Mouse (Mus musculus) adrenal gland, postnatal 25 days (tissue): ENCODE results near the gene Mgat3. TPM values are rescaled to one million over a fixed set of nuclear protein-coding genes. Genes with fewer than 3 reads are reported as not detected.

Experiments used
- DNase-seq: peaks from one replicate; pipeline ENCODE4 v3.0.0; 2021; ENCODE audit warnings: mixed read lengths
- long read RNA-seq: library from polyadenylated mRNA; stranded (forward); transcript quantifications from one replicate; pipeline ENCODE4 v2.0.0, GENCODE M21; 2021
- total RNA-seq: library from RNA; stranded (reverse); gene quantifications from 2 replicates; pipeline ENCODE4 v1.2.3, GENCODE M21; 2021

Gene Mgat3
- 5.9 and 7.4 TPM in 2 replicates for total RNA-seq
- long read RNA-seq, full-length matches to known transcripts = 2 of 4 reads
- long read RNA-seq, partial matches to known transcripts = 0 of 4 reads
- long read RNA-seq, other reads (novel, unspliced or antisense) = 2 of 4 reads

DNA sequence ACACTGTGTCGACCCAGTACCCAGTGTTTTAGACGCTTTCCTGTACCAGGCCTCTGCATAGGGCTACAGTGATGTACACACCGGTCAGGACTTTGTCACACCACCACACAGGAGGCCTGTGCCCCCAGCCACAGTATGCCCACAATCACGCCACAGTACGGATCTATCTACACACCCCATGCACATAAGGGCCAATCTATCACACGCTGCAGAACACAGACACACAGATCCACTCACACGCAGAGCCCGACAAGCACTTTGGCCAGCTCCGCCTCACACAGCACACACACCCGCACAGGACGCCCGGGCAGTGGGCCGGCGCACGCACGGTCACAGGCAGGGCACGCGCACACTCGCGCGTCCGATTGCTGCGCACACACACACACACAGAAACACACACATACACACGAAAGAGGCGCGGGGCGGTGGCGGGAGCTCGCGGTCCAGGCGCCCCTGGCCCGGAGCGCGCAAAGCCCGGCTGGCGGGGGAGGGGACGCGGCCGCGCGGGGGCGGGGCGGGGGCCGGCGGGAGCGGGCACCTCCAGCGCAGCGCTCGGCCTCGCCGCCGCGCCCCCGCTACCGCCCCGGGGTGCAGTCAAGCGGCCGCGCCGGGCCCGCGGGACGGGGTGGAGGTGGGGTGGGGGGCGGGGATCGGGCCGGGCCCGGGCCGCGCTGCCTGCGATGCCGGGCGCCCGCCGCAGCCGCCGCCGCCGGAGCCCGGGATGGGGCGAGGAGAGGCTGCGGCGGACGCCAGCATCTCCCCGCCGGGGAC lies at the start of gene Mgat3:
Gene Mgat3, plus strand, starts transcription at position 721 of the 771 bp plus-strand sequence.
- peak; percentile 45 for DNase-seq

DNA sequence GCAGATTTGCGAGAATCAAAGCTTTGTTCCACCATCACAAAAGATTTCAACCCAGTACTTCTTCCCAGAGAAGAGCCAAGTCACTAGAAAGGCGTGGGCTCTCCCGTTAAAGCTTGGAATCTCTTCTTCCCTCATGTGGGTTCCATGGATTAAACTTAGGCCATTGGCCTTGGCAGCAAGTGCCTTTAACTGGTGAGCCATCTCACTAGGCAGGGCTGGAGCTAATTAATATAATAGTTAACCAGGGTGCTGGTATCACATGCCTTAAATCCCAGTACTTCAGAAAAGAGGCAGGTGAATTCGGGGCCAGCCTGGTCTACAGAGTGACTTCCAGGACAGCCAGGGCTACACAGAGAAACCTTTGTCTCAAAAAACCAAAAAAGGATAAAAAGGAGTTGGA lies 48.9 kb upstream of the Mgat3 start:
- DNase-seq = no peak

DNA sequence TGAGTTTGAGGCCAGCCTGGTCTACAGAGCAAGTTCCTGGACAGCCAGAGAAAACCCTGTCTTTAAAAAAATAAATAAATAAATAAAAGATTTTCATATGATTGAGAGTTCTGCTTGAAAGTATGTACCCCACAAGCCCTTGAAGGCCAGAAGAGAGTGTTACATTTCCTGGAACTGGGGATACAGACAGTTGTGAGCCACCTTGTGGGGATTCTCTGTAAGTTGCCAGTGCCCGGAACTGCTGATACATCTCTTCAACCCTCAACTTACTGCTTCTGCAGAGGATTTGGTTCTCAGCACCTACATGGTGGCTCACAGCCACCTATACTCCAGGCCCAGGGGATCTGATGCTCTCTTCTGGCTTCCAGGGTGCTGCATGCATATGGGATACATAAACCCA lies 46.3 kb upstream of the Mgat3 start:
- no peak for DNase-seq

DNA sequence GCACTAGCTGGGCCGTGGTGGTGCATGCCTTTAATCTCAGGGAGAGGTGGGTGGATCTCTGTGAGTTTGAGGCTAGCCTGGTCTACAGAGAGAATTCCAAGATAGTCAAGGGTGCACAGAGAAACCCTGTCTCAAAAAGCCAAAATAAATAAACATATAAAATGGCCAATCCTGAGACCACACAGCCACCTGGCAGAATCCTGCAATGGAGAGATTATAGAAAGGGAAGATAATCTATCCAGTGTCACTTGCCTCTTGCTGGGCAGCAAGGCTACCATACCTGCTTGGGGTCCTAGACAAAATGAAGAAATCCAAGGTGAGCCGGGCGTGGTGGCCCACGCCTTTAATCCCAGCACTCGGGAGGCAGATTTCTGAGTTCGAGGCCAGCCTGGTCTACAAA lies 43.5 kb upstream of the Mgat3 start:
- no peak for DNase-seq

DNA sequence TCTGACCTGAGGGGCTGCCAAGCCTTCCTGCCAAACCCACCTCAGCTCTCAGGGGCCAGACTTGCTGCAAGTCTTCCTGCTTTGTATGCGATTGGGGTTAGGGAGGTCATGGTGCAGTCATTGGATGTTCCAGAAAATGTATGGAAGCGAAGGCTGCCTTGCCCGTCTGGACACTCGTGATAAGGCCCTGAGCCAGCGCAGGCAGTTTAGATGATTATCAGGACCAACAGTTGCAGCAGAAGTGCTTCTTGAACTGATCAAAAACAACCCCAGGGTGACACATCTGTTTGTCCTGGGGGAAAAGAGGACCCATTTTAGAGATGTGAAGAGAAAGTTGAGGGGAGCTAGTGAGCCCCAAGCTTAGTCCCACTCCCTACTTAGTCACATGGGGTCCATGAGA lies 42.8 kb upstream of the Mgat3 start:
- no peak for DNase-seq

DNA sequence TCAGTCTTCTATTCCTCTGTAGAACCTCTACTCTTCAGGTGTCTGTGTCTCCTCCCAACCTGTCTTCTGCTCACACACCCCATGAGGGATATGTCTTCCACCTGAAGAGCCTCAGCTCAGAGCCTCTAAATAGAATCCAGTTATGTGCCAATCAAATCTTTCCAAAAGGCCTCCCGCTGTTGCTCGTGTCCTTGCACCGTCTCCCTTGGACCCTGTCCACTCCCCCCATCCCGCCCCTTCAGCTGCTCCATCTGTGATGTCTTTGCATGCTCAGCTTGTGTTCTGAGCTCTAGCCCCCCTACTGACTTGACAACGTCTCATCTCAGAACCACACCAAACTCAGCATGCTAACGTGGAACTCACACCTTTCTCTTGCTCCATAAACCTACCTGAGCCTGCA lies 42.1 kb upstream of the Mgat3 start:
- no peak for DNase-seq

DNA sequence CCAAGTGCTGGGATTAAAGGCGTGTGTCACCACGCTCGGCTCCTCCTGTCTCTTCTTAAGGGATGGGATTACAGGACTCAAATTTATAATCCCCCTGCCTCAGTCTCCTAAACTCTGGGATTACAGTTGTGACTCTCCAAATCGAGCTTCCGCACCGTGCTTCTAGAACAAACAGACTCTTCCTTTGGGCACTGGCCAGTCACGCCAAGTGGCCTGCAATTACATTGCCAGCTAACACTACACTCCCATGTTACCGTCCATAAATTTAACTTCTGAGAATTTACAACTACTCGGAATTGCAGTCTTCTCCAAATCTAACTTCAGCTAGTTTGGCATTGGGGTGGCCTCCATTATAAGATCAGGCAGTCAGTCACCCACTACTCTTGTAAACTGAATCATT lies 41.1 kb upstream of the Mgat3 start:
- DNase-seq = no peak

DNA sequence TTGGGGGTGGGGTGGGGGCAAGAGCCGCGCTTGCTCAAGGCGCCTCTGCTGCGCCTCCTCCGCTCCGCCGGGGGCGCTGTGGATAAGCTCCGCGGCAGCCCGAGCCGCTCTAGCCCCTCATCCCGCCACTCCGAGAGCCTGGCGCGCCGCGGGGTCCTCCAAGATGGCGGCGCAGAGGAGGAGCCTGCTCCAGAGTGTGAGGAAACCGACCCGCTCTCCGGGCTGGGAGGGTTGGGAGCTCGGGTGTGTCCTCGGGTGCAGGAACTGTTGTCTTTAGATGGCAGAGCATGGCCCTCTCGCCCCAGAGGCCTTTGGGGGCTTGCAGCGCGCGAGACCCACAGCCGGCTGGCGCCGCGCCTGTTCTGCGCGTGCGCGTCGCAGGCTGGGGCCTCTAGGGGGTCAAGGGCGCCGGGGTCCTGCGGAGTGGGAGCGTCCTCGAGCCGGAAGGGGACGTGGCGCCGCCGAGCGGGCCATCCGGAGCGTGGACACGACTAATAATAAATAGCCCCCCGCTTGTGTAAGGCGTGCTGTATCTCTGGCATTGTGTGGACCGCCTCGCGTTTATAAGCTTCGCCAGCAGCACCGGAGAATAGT lies 40.4 kb upstream of the Mgat3 start, which contains the start of gene Tab1:
Gene Tab1, plus strand, starts transcription at position 135 of the 594 bp plus-strand sequence.
- DNase-seq = peak; percentile 91

DNA sequence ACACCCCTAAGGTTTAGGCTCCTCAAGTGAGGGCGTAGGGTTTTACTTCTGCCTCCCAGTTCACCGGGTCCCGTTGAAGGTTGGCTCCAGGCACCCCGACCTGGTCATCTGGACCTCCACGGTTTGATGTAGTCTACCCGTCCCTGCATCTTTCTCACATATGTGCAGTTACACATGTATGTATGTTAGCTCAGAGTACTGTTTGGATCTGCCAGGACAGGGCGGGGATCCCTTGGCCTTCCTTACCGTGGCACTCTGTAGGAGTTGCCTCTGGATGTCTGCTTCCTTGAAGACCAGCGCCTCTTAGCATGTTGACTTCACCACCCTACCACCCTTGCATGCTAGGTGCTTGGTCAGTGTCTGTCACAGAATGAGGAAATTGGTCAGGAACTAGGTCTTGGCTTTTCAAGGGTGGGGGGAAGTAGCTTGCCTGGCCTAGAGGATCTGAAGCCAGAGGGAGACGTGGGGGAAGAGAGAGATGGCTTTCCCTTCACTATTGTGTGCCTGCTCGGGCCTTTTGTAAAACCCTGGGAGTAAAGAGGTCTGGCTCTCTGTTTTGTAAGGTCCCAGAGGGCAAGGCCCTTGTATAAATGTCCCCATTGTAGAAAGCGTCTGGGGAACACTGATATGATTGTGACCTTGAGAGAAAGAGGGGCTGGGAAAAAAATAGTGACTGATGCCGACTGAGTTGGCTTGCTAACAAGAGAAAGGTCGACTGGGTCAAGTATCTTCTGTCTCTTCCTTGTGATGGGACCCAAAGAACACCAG lies 39.7 kb upstream of the Mgat3 start:
- DNase-seq = no peak

DNA sequence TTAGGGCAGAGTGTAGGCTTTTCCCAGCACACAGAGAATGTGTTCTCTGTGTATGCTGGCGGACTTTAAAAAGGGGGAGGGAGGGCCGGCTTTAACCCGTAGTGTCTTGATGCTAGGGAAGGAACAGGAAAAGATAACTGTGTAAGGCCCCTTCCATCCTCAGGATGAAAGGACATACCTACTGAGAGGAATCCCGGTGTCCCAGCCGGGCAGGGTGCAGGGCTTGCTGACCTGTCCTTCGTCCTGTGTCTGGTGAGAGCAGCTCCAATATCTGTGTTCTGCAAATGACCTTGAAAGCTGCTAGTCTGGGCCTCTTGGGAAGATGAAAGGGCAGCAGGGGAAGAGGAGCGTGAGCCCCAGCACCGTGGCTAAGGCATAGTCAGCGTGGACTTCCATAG lies 39.1 kb upstream of the Mgat3 start:
- peak; percentile 38 for DNase-seq

DNA sequence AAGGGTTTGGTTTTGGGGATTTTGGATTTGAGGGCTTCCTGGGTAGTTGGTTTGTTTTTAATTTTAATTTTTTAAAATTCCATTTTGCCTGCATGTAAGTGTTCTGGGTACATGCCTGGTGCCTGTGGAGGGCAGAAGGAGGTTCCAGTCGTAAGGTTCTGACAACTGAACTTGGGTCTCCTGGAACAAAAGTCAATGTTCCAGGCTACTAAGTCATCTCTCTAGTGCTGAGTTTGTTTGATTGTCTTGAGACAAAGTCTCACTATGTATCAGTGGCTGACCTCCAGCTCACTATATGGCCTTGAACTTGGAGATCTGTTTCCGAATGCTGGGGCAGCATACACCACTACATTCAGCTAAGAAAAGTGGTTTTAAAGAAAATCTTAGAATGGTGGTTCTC lies 38.0 kb upstream of the Mgat3 start:
- DNase-seq = no peak

DNA sequence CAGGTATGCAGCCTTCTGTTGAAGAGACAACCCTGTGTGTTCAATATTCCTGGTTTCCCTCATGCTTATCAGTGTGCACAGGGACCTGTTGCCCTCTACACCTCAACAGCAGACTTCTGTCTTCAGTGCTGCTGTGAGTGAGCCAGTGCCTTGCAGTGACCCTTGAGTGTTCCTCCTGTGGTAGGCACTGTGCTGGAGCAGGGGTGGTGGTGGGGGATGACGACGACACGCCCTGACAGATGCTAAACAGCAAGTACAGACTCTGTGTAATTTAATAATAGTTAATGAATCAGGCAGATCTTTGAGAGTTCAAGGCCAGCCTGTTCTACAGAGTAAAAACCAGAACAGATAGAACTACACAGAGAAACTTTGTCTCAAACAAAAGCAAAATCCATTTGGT lies 36.9 kb upstream of the Mgat3 start:
- no peak for DNase-seq

DNA sequence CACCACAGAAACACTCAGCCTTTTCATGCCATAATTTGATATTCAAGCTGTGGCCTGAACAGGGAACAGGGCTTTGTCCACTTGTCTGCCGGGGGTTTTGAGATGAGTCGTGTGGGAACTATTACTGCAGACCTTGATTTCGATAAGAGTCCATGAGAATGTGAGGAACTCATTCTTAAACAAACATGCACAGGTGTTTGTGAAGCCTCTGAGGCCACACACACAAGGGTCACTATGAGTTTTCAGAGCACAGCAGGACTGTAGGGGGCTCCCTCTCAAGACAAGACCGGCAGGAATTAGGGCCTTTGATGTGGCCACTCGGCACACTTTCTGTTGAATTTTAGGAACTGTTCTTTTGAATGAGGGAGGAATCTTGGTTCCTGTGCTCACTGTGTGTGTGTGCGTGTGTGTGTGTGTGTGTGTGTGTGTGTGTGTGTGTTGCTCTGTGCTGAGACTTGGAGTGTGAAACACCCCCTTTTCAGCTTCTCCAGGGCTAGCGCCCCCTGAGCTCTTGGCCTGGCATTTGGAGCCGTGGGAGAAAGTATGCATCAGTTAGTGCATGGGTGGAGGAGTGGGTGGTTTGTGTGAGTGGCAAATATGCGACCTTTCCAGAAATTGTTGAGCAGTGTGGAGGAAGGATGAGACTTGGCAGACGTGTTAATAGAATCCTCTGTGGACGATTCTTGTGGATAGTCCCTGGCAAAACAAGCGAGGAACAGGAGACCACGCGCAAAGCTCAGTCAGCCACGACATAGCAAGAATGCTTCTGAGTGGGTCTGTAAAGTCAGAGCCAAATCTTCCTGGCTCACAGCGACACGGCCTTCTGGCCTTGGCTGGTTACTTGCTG lies 35.4 kb upstream of the Mgat3 start:
- DNase-seq = no peak

DNA sequence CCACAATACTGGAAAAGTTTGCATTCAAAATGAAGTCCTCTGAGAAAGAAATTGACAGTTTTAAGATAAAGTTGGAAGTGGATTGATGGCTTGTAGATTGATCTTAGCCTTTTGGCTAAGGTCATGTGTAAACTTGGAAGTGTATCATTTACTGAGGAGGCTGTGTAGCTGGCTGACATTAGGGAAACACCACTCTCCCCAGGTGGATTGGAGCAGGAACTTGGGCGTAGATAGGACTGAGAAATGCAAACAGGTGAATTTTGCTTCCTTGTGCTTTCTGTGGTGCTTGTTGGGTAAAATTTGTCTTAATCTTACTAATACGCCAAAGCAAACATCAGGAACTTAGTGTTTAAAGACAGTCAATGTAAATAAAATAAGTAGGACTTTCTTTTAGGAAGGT lies 33.2 kb upstream of the Mgat3 start:
- no peak for DNase-seq

DNA sequence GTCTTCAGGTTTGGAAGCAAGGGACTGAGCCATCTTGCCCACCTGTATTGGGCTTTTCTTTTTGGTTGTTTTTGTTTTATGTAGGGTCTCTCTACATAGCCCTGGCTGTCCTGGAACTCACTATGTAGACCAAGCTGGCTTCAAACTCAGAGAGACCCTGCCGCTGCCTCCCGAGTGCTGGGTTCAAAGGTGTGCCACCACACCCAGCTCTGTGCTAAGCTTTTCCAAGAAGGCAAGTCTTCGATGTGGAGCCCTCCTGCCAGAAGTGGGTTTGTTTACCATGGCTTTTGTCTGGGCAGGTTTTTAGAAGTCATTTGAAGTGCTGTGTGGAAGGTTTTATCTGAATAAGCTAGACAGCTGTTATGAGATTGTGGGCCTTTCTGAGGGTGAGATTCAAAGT lies 32.6 kb upstream of the Mgat3 start:
- no peak for DNase-seq

DNA sequence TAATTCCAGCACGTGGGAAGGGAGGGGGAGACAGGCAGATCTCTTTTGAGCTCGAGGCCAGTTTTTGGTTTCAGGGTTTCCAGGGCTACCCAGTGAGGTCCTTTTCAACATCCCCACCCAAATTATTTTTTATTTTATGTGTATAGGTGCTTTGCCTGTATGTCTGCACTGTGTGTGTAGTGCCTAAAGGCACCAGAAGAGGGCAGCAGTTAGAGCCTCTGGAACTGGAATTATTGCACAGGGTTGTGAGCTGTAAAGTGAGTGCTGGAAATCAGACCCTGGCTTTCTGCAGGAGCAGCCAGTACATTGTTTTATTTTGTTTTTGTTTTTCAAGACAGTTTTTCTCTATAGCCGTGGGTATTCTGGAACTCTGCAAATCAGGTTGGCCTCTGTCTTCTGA lies 31.4 kb upstream of the Mgat3 start:
- no peak for DNase-seq

DNA sequence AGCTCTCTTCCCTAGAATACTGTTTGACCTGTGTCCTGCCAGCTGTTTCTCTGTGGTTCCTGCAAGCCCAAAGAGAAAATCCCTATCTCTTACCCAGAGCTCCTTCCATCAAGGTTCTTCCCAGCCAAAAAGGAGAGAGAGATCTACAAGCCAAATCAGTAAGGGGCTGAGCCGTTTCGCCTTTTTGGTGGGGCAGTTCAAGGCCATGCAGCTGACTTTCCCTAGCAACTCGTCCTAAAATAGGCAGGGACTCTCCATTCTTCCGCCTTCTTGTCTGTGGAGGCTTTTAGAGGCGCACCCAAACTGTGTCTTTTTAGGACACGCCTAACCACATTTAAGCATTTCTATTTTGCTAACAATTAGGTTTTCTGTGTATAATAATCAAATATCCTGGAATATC lies 29.8 kb upstream of the Mgat3 start:
- no peak for DNase-seq

DNA sequence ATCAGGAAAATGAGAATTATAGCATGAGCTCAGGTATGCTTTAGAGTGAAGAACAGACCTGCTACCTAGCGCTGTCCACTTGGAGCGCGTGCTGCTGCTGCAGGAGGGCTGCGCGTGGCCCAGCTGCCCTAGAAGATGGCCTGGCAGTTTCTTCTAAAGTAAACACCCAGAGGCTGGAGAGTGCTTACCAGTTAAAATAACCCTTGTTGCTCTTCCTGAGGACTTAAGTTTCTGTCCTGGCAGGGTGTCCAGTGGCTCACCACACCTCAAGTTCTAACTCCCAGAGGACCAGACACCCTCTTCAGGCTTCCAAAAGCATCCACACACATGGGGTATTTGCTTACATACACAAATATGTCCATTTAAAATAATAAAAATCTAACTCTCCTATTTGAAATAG lies 28.1 kb upstream of the Mgat3 start:
- no peak for DNase-seq

DNA sequence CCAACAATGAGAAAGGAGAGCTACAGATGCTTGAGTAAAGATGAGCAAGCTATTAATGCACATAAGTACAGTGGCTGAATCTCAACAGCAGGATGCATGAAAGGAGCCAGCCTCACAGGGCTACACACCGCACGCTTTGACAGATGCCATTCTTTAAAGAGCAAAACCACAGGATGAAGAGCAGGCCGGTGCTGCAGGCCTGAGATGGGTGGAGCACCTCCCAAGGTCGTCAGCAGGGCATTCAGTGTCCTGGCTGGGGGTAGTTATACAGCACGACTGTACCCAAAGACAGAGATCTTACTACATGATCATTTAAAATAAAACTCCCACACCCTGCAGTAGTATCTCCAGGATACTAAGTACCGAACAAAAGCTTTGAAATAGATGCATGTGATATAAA lies 27.4 kb upstream of the Mgat3 start:
- DNase-seq = no peak

DNA sequence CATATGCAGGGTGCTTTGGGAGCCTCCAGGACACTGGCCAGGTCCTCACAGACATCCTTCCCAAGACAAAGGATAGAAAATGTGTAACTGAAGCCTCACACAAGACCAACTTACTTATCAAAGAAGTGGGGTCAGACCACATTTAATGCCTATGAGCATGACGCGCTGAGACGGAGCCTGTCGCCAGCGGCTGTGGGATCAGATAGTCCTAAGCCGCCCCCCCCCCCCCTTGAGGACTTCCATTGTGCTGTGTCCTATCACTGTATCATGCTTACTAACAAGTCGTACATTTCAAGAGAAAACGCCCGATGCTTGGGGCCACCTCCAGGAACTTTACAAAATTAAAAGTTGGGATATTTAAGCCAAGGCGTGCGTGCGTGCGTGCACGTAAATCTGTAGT lies 26.4 kb upstream of the Mgat3 start:
- no peak for DNase-seq

DNA sequence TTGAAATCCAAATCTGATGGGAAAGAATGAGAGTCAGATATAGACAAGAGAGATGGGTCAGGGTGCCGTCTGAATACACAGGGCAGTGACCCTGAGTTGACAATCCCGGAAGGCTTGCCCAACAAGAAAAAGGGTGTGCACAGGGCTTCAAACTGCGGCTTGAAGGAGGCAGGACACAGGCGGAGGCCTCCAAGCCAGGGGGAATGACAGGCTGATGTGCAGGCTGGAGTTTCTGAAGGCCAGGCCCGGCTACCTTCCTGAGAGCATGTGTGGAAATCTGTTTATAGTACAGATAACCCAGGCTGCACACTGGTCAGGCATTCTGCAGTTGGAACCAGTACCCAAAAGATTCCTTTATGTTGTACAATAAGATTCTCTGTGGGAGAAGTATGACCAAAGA lies 26.0 kb upstream of the Mgat3 start:
- no peak for DNase-seq

DNA sequence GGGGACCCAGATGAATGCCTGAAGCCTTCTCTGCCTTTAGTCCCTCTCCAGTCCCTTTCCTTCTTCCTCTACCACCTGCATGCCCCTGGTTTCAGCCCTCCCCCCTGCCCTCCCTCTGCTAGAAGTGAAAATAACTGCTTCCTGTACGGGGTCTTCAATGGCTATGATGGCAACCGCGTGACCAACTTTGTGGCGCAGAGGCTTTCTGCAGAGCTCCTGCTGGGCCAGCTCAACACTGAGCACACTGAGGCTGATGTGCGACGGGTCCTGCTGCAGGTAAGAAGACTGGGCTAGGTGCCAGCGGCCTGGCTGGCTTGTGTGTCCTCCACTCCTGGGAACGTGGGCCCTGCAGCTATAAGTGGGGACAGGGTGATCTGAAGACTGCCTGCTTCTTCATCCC lies 25.0 kb upstream of the Mgat3 start:
- no peak for DNase-seq
